30 mouse cellular contexts compared by ENCODE assay signal in genomic region chr5:32052467-32052866, GRCm38 (mm10).
DNase-seq lines count a peak whose midpoint lies in the region; ATAC-seq lines count a peak whose summit lies in the region.
"Had no signal": no experiment of that assay in that cellular context is flagged by ENCODE, and none has a peak within 500 bp of the region (broad histone marks: within the 10 kb centered on the region; RNA-seq: fewer than 3 reads in every experiment).

No protein-coding gene starts in this region.

- H3K4me1 ChIP-seq in heart, embryonic 10.5 days: peaks cover 11% of the 10 kb centered on the region
- H3K4me1 ChIP-seq in liver, embryonic 11.5 days (replicated peaks; ENCODE audit: control insufficient read depth, insufficient read depth, low read length): no peaks in the 10 kb centered on the region
- H3K4me1 ChIP-seq in embryonic facial prominence, embryonic 14.5 days (ENCODE audit: control insufficient read depth, insufficient read depth, low read length): peaks cover 8% of the 10 kb centered on the region; the same call in 1 of the 2 replicates
- H3K4me1 ChIP-seq: hindbrain, embryonic 10.5 days; liver, embryonic 12.5 days had no signal

- ATAC-seq in liver, embryonic 11.5 days (replicated peaks; ENCODE audit: low FRiP score): no peak
- ATAC-seq in embryonic facial prominence, embryonic 14.5 days (ENCODE audit: low read depth): no peak
- ATAC-seq: forebrain, embryonic 16.5 days; hindbrain, embryonic 16.5 days; intestine, embryonic 15.5 days; liver, embryonic 12.5 days; liver, postnatal 0 days had no signal

- no peak overlapping the region for H3K9ac ChIP-seq in liver, embryonic 11.5 days (ENCODE audit: low read depth, low read length)
- no peak overlapping the region for H3K9ac ChIP-seq in embryonic facial prominence, embryonic 14.5 days (ENCODE audit: low read depth, low read length)
- H3K9ac ChIP-seq: heart, embryonic 15.5 days; intestine, embryonic 15.5 days; liver, embryonic 12.5 days; liver, postnatal 0 days had no signal

- H3K27ac ChIP-seq in heart, embryonic 10.5 days: no peak overlapping the region
- H3K27ac ChIP-seq in liver, embryonic 11.5 days (ENCODE audit: low read depth, low read length): no peak overlapping the region
- peak overlapping the region; percentile 68 for H3K27ac ChIP-seq in embryonic facial prominence, embryonic 14.5 days (replicated peaks; ENCODE audit: low read depth, low read length)
- H3K27ac ChIP-seq: gastrocnemius, adult 2 months; heart, adult 2 months; heart, embryonic 15.5 days; hindbrain, embryonic 10.5 days; intestine, embryonic 15.5 days; kidney, postnatal 0 days; liver, embryonic 12.5 days had no signal

- H3K27me3 ChIP-seq in heart, embryonic 10.5 days (ENCODE audit: insufficient read depth, poor library complexity, severe bottlenecking): no peaks in the 10 kb centered on the region
- H3K27me3 ChIP-seq in liver, embryonic 11.5 days (replicated peaks; ENCODE audit: control insufficient read depth, insufficient read depth, low read length): no peaks in the 10 kb centered on the region
- H3K27me3 ChIP-seq in embryonic facial prominence, embryonic 14.5 days (replicated peaks; ENCODE audit: control insufficient read depth, insufficient read depth, low read length): no peaks in the 10 kb centered on the region
- H3K27me3 ChIP-seq: heart, embryonic 15.5 days; intestine, embryonic 15.5 days; liver, embryonic 12.5 days; megakaryocyte, embryonic 14.5 days had no signal

- no peaks in the 10 kb centered on the region for H3K36me3 ChIP-seq in heart, embryonic 10.5 days
- no peaks in the 10 kb centered on the region for H3K36me3 ChIP-seq in liver, embryonic 11.5 days (ENCODE audit: control insufficient read depth, insufficient read depth, low read length)
- H3K36me3 ChIP-seq in embryonic facial prominence, embryonic 14.5 days (ENCODE audit: control insufficient read depth, insufficient read depth, low read length): no peaks in the 10 kb centered on the region
- H3K36me3 ChIP-seq: heart, embryonic 15.5 days; hindbrain, embryonic 10.5 days; intestine, embryonic 15.5 days; liver, embryonic 12.5 days had no signal

- intact Hi-C loops in heart, postnatal 25 days (cut with DNase I): no loop called here

- H3K4me3 ChIP-seq in heart, embryonic 10.5 days: no peak overlapping the region
- no peak overlapping the region for H3K4me3 ChIP-seq in liver, embryonic 11.5 days (ENCODE audit: low read depth, low read length)
- no peak overlapping the region for H3K4me3 ChIP-seq in embryonic facial prominence, embryonic 14.5 days (ENCODE audit: low read depth, low read length)
- H3K4me3 ChIP-seq: erythroblast, embryonic 14.5 days; gastrocnemius, adult 2 months; heart, adult 2 months; heart, embryonic 15.5 days; hindbrain, embryonic 10.5 days; intestine, embryonic 15.5 days; liver, embryonic 12.5 days; megakaryocyte, embryonic 14.5 days had no signal

- no peaks in the 10 kb centered on the region for H3K9me3 ChIP-seq in heart, embryonic 10.5 days
- H3K9me3 ChIP-seq in liver, embryonic 11.5 days (ENCODE audit: control insufficient read depth, low read length): no peaks in the 10 kb centered on the region
- no peaks in the 10 kb centered on the region for H3K9me3 ChIP-seq in embryonic facial prominence, embryonic 14.5 days (ENCODE audit: control insufficient read depth, low read length)
- H3K9me3 ChIP-seq: heart, embryonic 15.5 days; hindbrain, embryonic 10.5 days; intestine, embryonic 15.5 days; liver, embryonic 12.5 days had no signal

- WGBS in heart, embryonic 10.5 days: 95% methylated on average over 1 of the region's 1 CpGs
- whole genome bisulfite sequencing in liver, embryonic 11.5 days: 91% methylated on average over 1 of the region's 1 CpGs
- WGBS in embryonic facial prominence, embryonic 14.5 days: 80% methylated on average over 1 of the region's 1 CpGs

- DNase-seq in heart, embryonic 10.5 days (ENCODE audit: low spot score): peak; percentile 52
- no peak for DNase-seq in heart, postnatal 25 days (ENCODE audit: low spot score)
- DNase-seq in liver, embryonic 11.5 days (ENCODE audit: low spot score): peak; percentile 20
- no peak for DNase-seq in liver
- DNase-seq in embryonic facial prominence, embryonic 14.5 days (ENCODE audit: low spot score): peak; percentile 47
- DNase-seq in cerebellum, postnatal 25 days: no peak
- DNase-seq in lung, postnatal 4 days: no peak
- DNase-seq: adrenal gland, adult 8-10 months; cerebellum, adult 2 months; cerebellum, postnatal 14 days; gastrocnemius, adult 2 months; gastrocnemius, postnatal 36 days; heart, adult 2 months; kidney, adult 8-10 months; kidney, postnatal 4 days; liver, postnatal 0 days; lung, postnatal 36 days; midbrain, embryonic 14.5 days; right cerebral cortex, adult 18-20 months; spleen, adult 18-20 months; thymus, postnatal 14 days had no signal

- H3K4me2 ChIP-seq in liver, embryonic 11.5 days: no peak overlapping the region
- H3K4me2 ChIP-seq in embryonic facial prominence, embryonic 14.5 days (ENCODE audit: low read depth, low read length): no peak overlapping the region
- H3K4me2 ChIP-seq: heart, embryonic 15.5 days; intestine, embryonic 15.5 days had no signal

Comparison
In these comparisons a context has a peak if more than half of its experiments do, and no peak if none do; other contexts are left out.
1. DNase-seq: peak in heart, embryonic 10.5 days (single experiment), liver, embryonic 11.5 days (single experiment) and embryonic facial prominence, embryonic 14.5 days (single experiment); none in heart, postnatal 25 days (single experiment), liver (single experiment), cerebellum, postnatal 25 days (0 of 2) and lung, postnatal 4 days (0 of 2).